Mouse (Mus musculus): ENCODE measurements around the gene Gm45785.

DNA sequence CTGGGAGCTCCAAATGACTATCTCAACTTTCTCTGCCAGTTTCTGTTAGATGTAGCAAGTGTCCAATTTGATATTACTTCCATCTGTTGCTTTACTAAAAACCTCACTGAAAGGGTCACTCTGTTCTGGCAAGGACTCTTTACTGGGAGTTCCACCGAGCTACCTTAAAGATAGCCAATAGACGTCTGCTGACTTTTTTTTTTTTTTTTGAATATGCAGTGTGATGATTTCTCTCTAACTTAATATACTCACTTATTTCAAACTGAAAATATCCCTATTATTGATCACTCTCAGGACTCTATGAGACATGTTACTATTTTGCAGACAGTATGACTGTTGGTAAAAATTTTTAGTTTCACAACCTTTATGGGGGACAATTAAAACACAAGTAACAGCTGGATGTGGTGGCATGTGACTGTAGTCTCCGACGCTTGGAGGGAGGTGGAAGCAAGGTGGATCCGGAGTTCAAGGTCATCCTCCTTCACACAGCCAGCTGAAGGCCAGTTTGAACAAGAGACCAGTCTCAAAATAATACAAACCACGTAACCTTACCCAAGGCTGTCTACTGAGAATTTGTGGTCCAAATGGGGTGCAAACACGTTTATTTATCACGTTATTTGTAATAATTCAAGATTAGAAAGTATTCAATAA lies 24.9 kb upstream of the Gm45785 start:
- no peak for TF ChIP-seq CEBPB (IDR thresholded peaks at IDR 0.05; ENCODE audit: low read depth)
- no peak for TF ChIP-seq CTCF (IDR thresholded peaks at IDR 0.05; ENCODE audit: control insufficient read depth, insufficient read depth, insufficient read length)
- no peak for TF ChIP-seq MAX (IDR thresholded peaks at IDR 0.05)
- no peak for TF ChIP-seq USF1 (IDR thresholded peaks at IDR 0.05; ENCODE audit: low read depth)
- no peak for TF ChIP-seq MYOG (IDR thresholded peaks at IDR 0.05; ENCODE audit: control insufficient read depth, extremely low read depth, insufficient read length)
